Mouse (Mus musculus) E14TG2a.4 (cell line): ENCODE results near the gene Camk1d.

Source experiments
- CTCF ChIP-seq: conservative IDR thresholded peaks from 2 replicates; pipeline ENCODE4 v1.5.1; 2014; ENCODE audit warnings: low read length
- NANOG ChIP-seq: IDR thresholded peaks from 2 replicates; pipeline ENCODE4 v1.6.1; 2014; ENCODE audit warnings: borderline replicate concordance, low read length, mixed read lengths
- POU5F1 ChIP-seq: IDR thresholded peaks from 2 replicates; pipeline ENCODE4 v1.6.1; 2014; ENCODE audit warnings: low read length, borderline replicate concordance

GRCm38 (mm10) chr2:5411774-5412173 lies 302.5 kb downstream of the Camk1d start:
- TF ChIP-seq CTCF (no peak), POU5F1 (no peak), NANOG (no peak)
